Mouse (Mus musculus): ENCODE measurements around the gene Kdm2b.

GRCm38 (mm10) chr5:123027436-123027835, 37.8 kb upstream of the Kdm2b start:
- TF ChIP-seq CTCF (IDR thresholded peaks at IDR 0.05; ENCODE audit: borderline replicate concordance, extremely low read depth, insufficient read depth, insufficient read length), result no peak
- TF ChIP-seq POLR2A (IDR thresholded peaks at IDR 0.05; ENCODE audit: borderline replicate concordance, extremely low read depth, insufficient read depth, insufficient read length, poor library complexity, severe bottlenecking), result no peak
